Mouse (Mus musculus) lung, postnatal 4 days (tissue): ENCODE results near the gene Cct6b.
A peak's percentile ranks its signal among the peaks of the same experiment; 100 is the strongest.
"Not testable (repeated sequence)": the region's sequence is repeated elsewhere in the genome, so short reads cannot be mapped to it uniquely, and the experiment has no call there.

Experiments used
- DNase-seq, 2 experiments: peaks; one replicate each; pipeline ENCODE4 v3.0.0; 2021

Cct6b gene

DNA sequence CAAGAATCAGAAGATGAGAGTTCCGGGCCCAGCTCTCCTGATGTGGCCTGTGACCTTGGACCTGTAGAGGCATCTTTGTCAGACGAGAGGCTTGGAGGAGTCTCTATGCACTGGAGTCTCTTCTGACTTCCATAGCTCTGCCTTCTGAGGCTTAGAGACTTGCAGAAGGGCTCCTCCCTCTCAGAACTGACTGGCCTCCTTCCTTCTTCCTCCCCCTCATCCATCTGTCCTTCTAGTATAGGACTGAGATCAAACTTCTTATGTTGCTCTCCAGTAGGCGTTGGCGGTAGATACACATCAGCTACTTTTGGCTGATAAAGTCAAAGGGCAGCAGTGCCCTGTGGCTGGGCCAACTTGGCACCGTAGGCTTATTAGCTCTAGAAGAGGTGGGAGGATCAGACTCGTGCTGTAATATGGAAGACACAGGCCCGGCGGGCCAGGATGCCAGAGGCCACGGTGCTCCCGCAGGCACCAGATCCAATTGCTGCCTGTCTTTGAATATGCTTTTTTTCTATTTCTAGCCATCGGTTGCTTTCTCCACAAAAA lies 64.2 kb downstream of the Cct6b start:
- peak in 1 of 2 experiments; percentile 14 for DNase-seq

DNA sequence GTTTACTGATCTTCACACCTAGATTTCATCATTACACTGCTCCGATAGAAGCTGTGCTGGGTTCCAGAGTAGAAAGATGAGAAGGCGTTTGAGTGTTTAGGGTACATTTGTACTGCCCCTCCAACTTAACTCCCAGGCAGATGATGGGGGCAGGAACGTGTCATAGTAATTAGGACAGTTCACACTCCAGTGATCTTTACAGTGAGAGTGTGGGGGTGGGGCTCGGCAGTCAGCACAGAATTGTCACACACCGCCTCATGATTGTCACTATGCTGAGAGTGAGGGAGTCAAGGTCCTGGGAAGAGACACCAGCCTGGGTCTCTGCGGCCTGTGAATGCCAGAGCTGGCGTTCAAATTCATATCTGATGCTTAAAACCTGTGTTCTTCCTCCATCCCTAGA lies 68.2 kb downstream of the Cct6b start:
- peak in 1 of 2 experiments; percentile 6 for DNase-seq

DNA sequence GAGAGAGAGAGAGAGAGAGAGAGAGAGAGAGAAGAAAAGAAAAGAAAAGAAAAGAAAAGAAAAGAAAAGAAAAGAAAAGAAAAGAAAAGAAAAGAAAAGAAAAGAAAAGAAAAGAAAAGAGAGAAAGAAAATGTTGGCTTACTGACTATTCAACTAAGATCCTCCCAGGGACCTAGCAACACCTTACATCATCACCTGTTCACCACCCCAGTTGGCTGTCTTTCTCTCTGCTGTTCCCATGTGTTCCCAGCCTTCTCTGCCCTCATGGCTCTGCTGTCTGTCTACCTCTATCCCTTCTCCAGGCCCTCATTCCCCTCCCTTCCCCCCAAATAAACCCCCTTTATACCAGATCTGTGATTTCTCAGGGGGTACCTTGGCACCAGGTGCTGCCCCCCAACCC lies 69.2 kb downstream of the Cct6b start:
- DNase-seq, result not testable (repeated sequence)

DNA sequence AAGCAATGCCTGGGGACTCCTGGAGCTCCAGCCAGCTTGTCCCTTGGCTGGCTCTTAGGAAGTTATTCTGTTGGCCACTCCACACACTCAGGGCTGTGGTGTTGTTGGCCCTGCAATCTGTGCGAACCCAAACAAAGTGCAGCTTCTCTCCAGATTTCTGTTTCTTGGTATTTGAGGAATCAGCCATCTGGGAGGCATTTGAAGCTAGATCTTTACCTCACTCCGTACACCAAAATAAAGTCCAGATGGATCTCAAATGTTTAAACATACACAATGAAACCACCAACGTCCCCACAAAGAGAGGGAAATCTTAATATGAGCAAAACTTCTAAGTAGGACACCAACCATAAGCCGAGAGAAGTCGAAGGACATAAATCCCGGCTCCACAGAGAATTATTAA lies 71.5 kb downstream of the Cct6b start:
- peak in 1 of 2 experiments; percentile 11 for DNase-seq

DNA sequence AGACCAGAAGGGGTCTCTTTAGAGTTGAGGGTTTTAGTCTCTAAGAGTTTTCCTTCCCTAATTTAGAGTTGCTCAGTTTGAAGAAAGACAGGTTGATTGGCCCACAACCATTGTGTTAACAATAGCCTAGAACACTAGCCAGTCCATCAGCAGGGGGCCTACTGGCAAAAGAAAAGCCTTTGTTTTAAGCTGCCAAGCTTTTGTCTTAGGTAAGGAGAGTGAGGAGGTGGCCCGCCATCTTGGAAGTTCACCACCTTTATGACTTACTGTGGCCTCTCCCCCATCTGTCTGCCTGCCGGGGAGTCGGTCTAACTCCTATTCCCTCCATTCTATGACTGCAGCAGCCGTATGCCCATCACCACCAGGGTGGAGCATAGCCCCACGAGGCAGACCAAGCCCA lies 73.6 kb downstream of the Cct6b start:
- DNase-seq, result no peak

DNA sequence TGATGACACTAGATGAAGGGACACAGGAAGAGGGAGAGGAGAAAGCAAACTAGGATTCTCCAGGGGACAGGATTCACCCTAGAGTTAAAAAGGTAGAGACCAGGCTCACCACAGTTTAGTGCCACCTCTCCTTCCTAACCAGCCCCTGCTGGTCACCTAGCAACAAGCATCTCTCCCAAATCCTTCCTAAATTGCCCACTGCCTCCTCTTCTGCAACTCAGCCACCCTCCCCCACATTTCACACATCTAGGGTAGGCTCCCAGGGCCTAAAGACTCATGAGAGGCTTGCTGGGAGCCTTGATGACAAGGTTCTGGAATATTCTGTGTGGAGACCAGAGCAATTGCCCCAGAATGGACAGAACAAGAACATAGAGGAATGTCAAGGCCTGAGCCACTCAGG lies 76.5 kb downstream of the Cct6b start:
- no peak for DNase-seq

DNA sequence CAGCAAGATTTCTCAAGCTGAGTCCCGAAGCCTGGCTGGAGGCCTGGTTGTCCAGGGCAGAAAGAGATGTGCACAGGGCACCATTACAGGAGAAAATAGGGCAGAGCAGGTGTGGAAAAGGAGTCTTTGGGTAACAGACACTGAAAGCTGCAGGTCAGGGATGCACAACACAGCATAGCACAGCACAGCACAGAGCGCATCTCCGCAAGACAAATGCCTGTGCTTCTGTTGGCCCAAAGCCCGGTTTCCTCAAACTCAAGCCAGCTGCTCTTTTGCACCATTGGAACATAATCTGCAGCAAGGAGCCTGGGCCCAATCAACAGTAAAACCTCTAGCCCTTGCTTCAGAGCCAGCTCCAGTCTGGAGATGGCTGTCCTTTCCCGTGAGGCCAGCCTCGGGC lies 79.4 kb downstream of the Cct6b start:
- DNase-seq, result peak; percentile 44 to 59

DNA sequence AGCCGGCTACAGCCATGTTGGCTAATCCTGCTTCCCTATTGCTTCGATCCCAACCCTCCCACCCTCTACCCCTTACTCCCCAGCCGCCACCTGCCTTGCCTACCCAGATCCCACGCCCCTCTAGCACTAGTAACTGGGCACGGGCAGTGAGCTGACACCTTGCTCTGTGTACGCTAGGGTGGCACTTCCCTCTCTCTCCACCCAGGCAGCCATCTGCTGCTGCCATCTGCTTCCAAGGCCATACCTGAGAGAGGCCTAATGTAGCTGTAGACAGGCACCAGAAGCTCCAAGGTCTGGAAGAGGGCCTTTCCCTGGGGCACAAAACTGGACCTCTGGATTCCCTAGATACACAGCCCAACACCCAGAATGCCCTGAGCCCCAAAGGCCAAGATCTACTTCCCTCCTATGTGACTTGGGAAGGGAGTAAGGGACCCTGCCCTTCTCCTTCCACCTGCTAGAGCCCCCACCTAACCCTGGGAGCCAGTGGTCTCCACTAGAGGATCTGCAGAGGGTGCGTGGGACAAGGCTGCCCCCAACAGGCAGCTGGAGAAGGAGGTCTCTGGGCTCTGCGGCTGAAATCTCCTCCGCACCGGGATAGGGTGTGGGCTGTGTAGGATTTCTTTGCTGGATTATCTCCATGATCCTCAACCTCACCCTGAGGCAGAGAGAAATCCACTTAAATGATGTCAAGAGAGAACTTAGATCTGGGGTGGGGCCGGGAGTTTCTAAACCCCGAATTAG lies 80.2 kb downstream of the Cct6b start:
- DNase-seq, result peak in 1 of 2 experiments; percentile 7

DNA sequence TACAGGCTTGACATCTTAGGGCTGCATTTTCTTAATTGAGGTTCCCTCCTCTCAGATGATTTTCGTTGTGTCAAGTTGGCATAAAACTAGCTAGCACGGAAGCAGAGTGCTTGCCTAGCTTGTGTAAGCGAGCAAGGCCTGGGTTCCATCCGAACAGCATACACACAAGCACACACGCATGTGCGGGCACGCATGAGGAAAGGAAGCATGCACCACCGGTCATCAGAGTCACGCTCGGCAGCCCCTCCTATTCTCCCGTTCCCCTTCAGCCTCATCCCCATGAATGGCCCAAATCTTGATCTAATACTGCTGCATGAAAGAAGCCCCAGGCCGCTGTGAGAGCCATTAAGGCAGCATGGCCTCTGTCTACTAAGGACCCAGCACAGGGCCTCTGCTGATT lies 85.6 kb downstream of the Cct6b start:
- no peak for DNase-seq
